Mouse (Mus musculus): ENCODE measurements around the gene Rab30.

Gene Rab30

GRCm38 (mm10) chr7:92848246-92848645 lies 106.8 kb downstream of the Rab30 start:
- DNase-seq (ENCODE audit: low spot score), result no peak

- no peak for DNase-seq (ENCODE audit: low spot score)
Observed at GRCm38 (mm10) chr7:92866526-92866925, 125.1 kb downstream of the Rab30 start.

DNA sequence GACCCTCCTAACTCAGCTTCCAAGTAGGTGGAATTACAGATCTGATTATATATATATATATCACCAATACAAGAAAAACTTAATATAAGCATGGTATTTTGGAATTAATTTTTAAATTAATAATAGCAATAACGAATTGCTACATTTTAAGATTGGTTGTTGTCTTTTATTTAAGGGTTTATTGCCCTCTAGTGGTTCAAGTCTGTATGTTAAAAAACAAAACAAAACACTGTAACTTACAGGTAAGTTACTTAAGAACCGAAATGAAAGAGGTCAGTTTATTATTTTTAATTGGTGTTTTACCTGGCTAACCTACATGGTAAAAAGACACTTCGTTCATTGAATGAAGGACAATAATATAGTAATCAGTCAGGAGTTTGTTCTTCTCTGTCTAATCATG lies 128.8 kb downstream of the Rab30 start:
- no peak for DNase-seq (ENCODE audit: low spot score)

GRCm38 (mm10) chr7:92871596-92871995 lies 130.2 kb downstream of the Rab30 start:
- no peak for DNase-seq (ENCODE audit: low spot score)

GRCm38 (mm10) chr7:92874116-92874675 lies 132.8 kb downstream of the Rab30 start, which contains the start of the genes Ddias and Prcp:
TSS of gene Ddias (minus strand) at chr7:92874247.
TSS of gene Prcp (plus strand) at chr7:92874470.
- peak; percentile 95 for DNase-seq (ENCODE audit: low spot score)

DNA sequence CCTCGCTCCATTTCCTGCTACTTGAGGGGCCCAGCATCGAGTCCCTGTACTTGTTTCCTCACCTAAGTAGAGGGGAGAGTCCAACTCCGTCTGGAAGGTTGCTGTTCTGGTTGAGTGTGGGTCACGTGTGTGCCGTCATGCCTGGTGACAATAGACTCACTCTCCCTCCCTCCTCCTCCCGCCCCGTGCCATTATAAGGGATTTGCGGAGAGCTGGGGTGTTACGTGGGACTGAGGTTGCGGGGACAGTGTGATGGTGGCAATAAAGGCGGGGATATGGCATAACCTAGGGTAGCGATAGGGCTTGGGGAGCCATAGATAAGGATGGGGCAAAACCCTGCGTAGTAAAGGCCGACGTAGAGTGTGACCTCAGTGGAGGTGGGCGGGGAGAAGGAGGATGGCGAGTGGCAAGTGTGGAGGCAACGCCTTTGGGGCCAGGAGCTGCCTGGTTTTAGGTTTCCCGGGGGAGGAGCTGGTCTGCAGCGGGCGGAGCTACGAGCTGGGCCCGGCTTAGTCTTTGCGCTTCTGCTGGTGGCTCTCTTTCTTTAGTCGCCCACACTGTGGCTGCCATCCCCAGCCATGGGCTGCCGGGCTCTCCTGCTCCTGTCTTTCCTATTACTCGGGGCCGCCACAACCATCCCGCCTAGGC lies 133.5 kb downstream of the Rab30 start:
- DNase-seq (ENCODE audit: low spot score), result peak; percentile 90

GRCm38 (mm10) chr7:92876066-92876465 lies 134.7 kb downstream of the Rab30 start:
- no peak for DNase-seq (ENCODE audit: low spot score)

DNA sequence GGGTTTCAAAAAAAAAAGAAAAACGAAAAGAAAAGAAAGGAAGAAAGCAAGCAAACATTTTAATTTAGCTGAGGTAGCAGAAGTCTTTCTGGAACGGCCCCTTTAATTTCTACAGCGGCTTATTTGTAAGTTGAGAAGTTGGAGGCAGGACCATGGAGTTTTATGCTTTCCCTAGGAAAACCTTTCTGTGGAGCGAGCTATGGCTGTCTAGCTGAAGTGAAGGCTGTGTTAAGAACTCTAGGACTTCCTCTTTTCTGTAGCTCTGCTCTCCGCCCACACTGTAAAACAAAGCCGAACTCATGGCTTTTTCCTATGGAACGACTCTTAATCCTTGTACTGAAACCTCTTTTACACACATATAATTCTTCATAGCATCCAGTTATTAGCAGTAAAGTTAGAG lies 135.1 kb downstream of the Rab30 start:
- DNase-seq (ENCODE audit: low spot score), result no peak

DNA sequence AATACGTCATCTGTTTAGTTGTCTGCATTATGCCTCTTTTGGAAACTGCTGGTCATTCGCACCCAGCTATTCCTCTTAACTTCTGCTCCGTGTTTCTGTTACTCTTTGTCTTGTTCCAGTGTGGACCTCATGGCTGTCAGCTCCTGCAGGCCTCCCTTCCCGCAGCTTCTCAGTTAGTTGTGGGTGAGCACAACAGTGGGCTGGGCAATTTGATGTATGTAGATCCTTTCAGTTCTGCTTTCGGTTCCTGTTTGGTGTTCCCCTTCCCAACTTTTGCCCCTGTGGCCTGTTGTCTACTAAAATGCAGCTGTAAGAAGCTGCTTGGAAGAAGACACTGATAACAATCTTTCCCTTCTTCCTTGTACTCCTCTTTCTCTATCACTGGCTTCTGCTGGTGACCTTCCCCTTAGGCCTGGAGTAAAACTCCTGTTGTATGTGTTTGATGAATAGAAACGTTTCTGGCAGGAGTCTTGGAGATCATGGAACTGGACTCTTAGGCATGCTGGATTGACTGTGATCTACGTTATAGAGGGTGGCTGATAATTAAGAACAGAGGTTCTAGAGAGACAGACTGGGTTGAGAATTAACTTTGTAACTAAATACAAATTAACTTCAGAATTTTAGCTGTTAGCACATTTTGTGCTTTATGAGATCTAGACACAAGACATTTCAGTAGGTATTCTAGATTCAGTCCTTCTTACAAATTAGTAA lies 137.3 kb downstream of the Rab30 start:
- no peak for DNase-seq (ENCODE audit: low spot score)

- no peak for DNase-seq (ENCODE audit: low spot score)
Observed at GRCm38 (mm10) chr7:92883850-92884716, 142.7 kb downstream of the Rab30 start.

GRCm38 (mm10) chr7:92884998-92885660 lies 143.7 kb downstream of the Rab30 start:
- no peak for DNase-seq (ENCODE audit: low spot score)

GRCm38 (mm10) chr7:92886801-92887200 lies 145.4 kb downstream of the Rab30 start:
- DNase-seq (ENCODE audit: low spot score), result no peak

DNA sequence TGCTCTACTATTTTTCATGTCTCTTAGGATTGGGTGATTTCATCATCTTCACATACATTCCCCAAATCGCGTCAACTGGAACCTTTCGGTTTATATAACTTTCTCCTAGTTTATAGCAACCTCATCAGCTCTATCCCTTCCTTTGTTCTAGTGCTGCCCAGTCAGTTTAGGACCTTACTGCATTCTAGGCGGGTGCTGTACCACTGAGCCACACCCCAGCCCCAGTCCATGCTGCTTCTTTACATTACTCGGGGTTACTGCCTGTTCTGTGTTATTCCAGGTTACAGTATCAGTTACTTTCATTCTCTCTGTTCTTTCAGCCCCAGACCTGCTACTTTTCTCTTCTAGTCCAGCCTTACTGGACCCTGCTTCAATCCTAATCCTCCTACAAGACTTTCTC lies 145.8 kb downstream of the Rab30 start:
- DNase-seq (ENCODE audit: low spot score), result no peak

- no peak for DNase-seq (ENCODE audit: low spot score)
Observed at GRCm38 (mm10) chr7:92890211-92890610, 148.8 kb downstream of the Rab30 start.

- DNase-seq (ENCODE audit: low spot score), result no peak
Observed at GRCm38 (mm10) chr7:92890618-92891230, 149.3 kb downstream of the Rab30 start.

DNA sequence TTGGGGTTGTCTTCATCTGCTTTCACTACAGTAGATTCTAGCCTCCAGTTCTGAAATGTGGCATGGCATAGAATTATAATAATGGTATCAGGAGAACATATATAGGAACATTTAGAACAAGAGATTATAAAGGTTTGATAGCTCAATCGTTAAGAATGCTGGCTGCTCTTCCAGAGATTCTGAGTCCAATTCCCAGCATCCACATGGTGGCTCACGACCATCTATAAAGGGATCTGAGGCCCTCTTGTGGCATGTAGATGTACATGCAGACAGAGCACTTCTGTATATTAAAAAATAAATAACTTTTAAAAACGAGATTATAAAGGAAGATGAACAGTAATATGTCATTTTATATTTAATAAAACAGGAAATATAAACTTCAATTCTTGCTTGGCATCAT lies 152.1 kb downstream of the Rab30 start:
- no peak for DNase-seq (ENCODE audit: low spot score)

Data from urinary bladder, postnatal 14 days (tissue).